Mouse (Mus musculus): ENCODE measurements at regions not wholly inside any gene's neighbourhood (a gene's known extent, or its start where the extent isn't known, plus 50 kb on each side); places are given as distances from the start of the nearest gene placed in this dataset.

DNA sequence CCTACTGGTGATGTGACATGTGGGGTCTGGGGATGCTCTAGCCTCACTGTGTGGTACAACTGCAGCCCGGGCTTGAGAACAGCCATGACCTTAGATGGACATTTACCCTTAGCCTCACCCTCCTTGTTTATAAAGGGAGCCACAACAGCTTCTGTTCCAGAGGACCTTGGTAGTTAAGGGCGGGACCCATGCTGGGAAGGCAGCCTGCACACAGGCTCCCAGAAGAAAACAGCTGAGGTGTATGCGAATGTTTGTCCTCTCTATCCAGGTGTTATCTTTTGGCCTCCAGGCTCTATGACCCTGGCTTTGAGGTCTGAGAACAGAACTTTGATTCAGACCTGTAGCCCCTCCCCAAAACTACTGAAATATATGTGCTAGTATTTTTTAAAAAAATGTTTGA, 102.1 kb upstream of the Mki67 start:
- DNase-seq (ENCODE audit: low spot score) = no peak

DNA sequence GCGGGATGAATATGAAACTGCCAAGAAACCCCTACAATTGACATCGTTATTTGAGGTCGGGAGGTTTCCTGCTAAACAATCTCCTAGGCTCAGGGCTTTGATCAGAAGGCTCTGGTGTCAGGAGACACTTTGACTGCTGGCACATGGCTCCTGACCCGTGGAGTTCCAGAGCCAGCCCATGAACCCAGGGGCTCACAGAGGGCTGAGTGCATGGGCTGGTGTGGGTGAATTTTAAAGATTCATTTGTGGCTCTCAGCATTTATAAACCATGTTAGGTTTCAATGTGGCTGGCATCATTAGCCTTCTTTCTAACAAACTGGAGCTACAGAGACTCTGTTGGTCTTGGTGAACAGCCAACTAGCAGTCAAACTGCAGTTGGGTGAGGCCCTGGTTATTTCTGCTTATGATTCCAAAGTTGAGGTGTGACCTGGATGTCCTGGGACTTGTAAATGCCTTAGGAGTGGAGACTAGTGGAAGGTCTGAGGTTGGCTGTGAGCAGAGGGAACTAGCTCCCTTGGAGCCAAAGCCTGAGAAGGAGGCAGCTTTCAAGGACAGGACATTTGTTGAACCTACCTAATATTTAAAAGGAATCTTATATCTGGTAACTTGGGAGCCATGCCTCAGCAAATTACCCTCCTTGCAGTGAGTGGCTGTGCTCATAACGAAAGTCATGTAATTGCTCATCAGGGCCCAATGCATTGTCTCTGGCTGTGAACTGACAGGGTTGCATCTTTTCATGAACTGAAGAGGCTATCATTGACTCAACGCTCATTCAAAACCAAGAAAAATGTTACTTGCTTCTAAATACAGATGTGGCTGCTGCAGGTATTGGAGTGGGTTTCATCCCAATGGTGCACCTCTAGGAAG, 108.0 kb upstream of the Mki67 start:
- DNase-seq (ENCODE audit: low spot score) = no peak

DNA sequence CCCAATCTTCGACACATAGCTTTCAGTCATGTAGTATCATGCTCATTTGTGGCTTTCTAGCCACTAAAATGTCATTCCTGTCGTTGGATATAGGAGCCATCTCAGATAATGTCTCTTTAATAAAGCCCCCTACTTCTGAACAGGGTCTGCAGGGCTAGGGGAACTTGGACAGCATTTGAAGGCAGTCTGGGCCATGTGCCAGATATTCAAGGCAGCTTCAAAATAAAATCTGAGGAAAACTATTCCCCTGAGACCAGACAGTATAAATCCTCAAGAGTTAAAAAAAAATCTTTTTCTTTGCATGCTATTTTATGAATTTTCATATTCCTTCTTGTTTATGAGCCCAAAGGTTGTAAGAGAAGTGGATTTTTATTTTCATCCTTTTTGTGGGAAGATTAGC, 113.1 kb upstream of the Mki67 start:
- DNase-seq (ENCODE audit: low spot score) = no peak

DNA sequence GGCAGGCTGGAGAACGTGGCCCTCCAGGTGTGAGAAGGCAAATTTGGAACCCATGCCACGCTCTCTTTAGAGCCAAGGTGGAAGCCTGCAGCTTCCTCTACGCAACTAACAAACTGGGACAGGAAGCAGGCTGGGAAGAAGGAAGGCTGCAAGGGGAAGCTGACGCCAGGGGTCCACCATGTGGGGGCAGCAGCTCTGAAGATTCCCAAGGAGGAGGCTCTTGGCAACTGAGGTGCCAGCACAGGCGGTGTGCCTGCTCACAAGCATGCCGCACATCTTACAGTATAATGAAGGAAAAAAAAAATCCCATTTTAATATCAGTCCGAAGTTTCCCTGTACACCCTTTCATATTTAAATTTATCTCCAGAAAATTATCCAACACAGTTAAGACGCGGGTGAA, 117.3 kb upstream of the Mki67 start:
- DNase-seq (ENCODE audit: low spot score) = no peak

DNA sequence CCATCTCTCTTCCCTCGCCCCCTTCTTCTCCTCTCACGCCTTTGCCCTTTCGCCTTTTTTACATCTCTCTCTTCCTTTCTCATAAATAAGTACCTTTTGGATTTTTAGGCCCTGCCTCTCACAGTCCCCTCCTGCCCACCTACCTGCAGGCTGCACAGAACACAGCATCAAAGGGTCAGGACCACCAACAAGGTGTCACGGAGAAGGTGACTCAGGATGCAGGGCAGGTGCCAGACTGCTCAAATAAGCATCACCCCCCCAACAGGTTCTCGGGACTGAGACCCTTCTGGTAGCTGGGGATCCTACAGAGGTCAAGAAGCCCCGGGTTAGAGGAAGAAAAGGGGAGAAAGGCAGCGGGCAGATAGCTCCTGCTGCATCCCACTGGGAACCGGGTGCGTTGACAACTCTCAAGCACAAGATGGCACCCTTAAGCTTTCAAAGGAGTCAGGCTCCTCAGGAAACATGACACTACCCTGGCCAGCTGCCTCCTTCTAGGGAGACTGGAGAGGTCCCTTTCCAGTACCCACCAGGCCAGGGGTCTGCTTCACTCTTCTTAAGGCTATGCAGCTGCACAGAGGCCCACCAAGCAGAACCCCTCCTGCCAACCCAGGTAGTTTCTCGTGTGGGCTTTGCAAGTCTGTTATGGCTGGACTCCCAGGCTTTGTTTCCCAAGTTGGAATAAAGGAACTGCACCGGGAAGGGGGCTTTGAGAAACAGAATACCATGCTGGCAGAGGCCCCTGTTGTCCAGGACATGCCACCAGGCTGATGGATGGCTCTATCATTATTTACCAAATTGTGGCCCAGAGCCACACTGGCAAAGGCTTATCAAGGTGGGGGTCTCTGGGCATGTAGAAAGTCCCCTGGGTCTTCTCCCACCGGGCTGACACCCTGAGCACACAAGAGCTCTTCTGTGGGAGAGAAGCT, 120.9 kb upstream of the Mki67 start:
- peak; percentile 42 for DNase-seq (ENCODE audit: low spot score)

DNA sequence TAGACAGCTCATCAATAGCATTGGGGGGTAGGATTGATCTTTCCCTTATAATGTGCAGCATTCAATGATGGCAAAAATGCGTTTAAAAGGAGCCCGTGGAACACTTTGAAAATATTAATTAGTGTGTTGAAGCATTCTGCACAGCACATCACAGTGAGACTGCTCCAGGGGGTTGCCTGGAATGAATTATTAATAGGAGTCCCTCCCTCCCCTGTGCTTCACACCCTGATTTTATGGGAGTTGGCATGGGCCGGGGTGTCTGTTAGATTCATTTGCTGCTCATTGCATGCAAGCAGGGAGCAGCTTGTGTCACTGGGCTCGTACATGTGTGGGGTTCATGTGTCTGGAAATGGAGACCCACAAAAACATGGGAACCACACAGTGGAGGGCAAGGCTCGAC, 127.9 kb upstream of the Mki67 start:
- DNase-seq (ENCODE audit: low spot score) = no peak

DNA sequence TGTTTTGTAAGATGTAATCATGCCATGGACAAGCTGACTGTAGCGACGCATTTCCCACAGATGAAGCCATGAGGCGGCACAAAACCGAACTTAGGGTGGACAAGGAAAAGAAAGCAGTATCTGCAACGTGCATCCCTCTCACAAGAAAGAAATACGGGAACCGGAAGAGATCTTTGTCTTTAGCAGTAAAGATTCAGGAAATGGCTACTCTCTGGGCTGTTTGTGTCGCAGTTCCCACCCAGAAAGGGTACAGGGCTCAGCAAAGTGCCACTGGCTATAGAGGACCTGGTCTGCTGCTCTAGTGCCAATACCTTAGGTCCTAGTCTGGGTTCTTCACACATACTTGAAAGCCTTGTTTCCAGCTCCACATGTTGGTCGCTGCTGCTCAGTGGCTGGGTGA, 131.1 kb upstream of the Mki67 start:
- no peak for DNase-seq (ENCODE audit: low spot score)

DNA sequence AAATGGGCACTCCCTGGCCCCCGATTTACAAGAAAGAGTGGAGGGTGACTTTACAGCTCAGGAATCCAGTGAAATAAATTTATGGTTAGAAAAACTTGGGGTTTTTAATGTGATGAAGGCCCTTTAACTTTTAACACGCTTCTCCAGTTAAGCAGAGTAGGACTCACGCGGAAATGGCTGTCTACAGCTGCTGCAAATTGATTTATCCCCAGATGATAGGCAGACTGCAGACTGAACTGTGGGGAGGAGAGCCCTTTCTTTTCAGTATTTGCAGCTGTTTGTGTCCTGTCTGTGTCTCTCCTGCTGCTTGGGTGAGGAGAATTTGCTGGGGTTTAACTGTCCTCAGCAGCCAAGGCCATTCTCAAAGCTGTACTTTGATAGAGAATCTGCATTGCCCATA, 132.0 kb upstream of the Mki67 start:
- no peak for DNase-seq (ENCODE audit: low spot score)

DNA sequence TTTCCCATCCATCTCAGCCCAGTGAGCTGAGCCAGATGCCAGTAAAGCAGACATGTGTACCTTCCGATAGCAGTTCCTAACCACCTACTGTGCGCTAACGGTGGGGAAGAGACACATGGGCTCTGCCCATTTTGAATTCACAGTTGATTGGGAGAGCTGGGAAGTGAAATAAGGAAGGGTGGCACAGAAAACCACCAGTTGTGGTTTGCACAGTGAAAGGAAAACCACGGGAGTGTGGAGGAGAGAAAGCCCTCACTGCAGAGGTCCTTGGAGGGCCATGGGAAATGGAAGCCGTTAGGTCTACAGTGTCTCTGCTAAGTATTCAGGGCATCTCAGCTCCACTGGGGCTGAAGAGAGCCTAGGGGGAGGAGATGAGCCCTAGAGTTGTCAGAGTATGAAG, 132.7 kb upstream of the Mki67 start:
- DNase-seq (ENCODE audit: low spot score) = no peak

DNA sequence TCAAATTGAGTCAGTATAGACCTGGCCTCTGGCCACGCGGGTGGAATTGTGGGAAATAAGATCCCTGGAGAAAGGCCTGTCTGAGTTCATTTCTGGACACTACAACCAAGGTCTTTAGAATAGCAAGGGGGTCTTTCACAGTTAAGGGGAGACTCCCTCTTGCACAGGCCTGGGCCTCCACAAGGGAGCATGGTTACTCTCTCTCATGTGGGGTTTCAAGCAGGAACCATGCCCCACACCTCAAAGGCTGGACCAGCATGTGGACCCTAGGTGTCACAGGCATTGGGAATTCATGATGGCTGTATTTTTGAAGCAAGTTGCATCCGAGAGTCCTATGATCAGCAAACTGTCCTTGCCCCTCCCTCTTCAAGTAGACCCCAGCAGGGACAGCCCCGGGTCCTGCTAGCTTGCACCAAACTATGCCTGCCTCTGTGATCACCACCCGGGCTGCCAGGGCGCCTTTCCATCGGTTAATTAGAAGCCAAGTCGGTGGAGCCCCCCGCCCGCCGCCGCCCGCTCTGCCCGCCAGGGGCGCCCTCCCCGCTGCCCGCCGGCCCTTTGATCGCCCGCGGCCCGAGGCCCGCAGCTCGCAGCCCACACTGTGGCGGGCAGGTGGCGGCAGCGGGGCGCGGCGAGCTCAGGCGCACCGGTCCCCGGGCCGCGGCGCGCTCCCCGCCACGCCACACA, 137.1 kb upstream of the Mki67 start:
- peak; percentile 3 for DNase-seq (ENCODE audit: low spot score)

DNA sequence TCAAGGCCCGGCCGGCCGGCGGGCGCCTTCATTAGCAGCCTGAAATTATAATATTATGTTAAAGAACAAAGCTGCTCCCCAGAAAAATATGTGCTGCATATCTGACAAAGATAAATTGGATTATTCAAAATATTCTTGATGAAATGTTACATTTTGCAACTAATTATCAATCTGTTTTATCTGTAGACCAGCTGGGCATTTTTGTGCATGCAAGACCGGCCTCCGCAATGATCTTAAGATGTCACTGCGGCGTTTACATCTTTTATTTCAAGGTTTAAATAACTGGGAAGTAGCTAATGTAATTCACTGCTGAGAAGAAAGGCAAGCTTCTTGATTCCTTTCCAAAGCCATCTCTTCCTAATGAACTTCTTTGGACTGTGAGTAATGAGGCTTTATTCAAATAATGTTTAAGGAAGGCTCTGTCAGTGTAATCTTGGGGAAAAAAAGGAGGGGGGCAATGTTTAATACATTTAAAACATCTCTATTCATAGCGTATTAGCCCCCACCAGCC, 137.7 kb upstream of the Mki67 start:
- DNase-seq (ENCODE audit: low spot score) = no peak

DNA sequence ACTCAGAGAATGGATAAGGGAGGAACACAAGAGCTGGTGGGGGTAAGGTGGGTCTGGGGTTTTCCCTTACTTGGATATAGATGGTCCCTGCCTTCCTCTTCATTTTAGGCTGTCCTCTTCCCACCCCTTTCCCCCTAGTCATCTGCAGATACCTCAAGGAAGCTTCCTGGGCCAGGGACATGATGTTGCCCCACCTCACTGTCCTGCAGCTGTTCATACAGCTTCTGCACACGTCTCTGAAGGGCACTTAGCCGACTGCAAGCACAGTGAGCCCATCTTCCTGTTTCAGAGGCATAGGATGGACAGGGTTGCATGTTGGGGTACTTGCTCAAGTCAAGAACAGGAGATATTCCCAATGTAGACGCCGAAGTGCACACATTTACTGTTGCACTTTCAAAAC, 144.1 kb upstream of the Mki67 start:
- no peak for DNase-seq (ENCODE audit: low spot score)

DNA sequence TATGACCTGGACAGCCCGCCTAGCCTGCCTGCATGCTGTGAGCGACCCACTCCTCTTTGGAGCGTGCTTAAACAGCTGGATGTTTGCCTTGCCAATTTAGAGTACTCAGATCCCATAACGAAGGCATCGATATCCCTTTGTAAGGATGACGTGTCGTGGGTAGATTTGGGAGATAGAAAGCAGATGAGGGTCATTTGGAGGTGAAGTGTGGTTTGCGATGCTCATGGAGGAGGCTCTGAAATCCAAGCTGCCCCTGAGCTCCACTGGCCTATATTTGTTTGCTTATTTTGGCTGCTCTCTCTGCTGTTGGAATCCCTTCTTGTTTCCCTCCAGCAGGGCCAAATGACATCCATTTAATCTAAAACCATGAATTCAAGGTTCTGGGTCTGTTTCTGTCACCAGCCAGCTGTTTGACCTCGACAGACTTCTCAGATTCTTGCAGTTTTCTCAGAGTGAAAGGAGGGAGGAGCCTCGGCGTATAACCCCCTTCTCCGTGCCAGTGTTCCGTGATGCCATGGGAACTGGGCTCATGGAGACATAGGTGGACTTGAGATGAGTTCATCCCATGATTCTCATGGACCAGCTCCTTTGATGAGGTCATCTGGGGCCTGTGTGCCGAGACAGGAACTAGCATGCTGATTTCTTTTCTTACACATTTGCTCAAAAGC, 144.7 kb upstream of the Mki67 start:
- no peak for DNase-seq (ENCODE audit: low spot score)

DNA sequence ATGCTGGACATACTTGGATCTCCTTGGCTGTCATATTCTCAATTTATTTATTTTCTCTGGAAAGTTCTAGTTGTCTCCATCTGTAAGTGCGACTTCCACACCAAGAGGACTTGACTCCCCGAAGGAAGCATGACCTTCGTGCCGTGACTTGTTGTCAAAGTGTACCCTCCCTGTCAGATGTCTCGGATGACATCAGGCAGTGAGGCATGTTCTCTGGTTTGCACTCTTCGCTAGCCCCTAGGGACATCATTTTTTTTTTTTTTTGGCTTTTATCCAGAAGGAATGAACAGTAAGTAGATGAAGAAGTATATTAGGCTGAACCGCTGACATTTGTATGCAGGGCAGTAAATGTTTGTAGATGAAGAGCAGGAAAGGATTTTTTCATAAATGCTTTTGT, 145.2 kb upstream of the Mki67 start:
- no peak for DNase-seq (ENCODE audit: low spot score)

DNA sequence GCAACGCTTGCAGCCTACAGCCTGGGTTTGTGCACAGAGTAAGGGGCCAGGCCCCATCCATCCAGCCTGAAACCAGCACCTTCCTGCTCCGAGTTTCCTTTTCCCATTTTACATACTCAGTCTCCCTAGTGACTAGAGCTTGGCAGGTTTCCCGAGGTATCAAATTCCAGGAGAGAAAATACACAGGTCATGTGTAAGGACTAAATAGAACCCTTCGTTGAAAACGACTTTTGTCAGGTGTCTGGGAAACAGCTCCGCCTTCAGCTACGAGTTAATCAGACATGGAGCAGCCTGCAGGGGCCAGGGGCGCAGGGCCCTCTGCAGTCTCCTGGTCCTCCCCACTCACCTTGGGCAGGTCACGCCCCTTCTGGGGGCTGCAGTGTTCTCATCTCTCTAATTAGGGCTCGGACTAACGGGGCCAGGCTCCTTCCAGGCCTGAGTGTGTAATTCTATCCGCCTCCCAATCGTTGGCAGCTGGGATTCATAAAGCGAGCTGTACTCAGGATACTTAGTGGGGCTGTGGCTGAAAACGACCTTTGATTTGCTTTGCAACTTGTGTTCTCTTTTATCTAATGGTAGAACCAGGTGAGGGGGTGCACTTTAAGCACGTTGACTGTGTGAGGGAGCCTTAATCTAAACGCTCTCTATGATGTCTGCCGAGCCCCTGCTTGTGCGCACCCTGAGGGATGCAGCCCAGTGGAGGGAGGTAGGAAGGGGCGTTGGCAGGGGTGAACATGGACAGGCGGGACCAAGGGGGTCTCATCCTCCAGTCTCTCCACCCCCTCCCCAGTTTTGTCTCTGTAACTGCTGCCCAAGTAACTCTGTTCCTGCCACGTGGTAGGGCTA, 147.6 kb upstream of the Mki67 start:
- no peak for DNase-seq (ENCODE audit: low spot score)

DNA sequence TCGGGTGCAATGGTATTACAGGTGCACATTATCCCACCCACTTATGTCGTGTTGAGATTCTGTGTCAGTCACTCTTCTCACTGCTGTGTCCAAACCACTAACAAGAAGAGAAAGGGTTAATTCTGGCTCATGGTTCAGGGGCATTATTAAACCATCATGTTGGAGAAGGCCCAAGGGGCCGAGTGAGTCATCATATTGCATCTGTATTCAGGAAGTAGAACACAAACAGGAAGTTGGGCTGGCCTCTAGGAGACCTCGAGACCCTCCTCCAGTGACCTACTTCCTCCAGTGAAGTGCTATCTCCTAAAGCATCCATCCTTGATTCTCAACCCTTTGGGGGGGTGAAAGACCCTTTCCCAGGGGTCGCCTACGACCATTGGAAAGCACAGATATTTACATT, 154.8 kb upstream of the Mki67 start:
- no peak for DNase-seq (ENCODE audit: low spot score)

DNA sequence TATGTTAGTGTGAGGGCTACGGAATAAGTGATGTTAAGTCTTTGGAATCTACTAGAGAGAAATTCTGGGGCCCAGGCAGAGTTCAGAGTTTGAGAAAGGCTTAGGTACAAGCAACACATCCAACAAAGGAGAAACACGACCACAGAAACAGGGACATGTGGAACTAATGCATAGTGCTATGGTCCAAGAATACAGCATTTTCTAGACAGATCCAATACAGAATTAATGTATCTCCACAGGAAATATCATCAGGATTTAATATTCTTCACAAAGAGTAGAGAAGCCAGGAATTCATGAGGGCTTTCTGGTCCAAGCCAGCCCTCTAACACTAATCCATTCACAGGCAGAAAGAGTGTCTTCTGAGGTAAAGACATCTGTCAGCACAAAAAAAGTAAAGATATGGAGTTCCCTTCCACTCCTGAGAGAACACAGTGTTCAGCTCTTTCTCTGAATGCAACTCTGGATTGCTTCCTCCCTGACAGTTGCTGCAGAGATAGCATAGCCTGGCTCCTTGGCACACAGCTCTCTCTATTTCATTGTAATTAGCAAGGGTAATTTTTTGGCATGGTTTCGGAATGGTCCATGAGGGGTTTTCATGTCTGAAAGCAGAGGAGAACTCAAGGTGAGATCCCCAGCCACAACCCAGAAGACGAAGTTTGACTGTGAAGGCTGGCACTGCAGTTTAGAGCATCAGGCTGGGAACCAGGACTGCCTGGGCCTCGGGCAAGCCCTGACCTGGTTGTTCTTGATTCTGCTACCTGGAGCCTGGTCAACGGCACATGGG, 161.1 kb upstream of the Mki67 start:
- no peak for DNase-seq (ENCODE audit: low spot score)

DNA sequence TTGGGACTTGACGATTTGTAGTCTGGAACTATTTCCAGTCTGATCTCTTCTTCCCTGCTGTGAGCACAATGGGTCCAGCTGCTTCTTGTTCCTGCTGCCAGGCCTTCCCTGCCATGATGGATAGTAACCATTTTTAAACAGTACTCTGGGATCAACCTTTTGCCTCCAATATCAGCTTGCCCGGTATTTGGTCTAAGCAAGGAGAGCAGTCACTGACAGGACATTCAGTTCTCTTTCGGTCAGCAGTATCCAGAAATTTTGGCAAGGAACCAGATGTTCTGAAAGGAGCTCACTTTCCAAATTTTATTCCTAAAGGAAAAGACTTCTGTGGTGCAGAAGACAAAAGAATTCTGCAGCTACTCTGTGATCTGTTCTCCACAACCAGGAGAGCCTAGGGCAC, 162.6 kb upstream of the Mki67 start:
- DNase-seq (ENCODE audit: low spot score) = no peak

DNA sequence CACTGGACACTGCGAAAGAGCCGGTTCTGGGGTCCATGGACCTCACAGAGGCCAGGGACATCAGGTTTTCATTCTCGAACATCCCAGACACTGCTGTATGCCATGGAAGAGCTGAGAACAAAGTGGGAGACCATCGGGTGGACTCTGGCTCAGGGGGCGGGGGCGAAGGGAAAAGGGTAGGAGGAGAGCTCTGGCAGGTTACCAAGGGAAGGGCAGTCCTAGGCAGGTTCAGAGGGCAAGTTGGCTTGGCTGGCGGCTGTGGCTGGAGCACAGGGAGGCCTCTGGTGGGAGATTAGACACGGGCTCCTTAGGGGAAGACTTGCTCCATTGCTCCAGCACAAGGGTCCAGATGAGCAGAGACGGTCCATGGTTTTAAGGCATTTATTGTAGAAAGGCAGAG, 164.3 kb upstream of the Mki67 start:
- no peak for DNase-seq (ENCODE audit: low spot score)

DNA sequence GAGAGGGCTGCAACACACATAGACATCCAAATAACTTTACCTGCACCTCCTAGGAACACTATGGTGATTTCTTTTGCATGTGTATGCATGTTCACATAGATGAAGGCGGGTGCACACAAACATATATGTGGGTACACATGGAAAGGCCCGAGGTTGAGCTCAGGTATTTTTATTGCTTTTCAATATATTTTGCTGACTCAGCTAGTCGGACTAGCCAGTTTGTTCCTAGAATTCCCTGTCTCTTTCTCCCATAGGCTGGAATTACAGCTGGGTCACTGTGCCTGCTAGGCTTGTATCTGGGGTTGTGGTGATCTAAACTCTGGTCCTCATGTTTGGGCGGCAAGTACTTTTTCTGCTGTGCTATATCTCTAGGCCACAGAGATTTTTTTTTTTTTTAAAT, 166.1 kb upstream of the Mki67 start:
- DNase-seq (ENCODE audit: low spot score) = no peak

All from yolk sac, embryonic 10.5 days (tissue).